Mouse (Mus musculus): Measurements from ENCODE around the gene Opa1. TPM values are rescaled to one million over a fixed set of nuclear protein-coding genes. Genes with fewer than 3 reads are reported as not detected.

Opa1 gene
- polyA plus RNA-seq, 1 experiment from 2014 or later = 38.2 TPM

Other genes with a start within 250 kb of the Opa1 start
- 0.65 and 0.91 TPM in 2 replicates for gene Atp13a5, start 200.6 kb upstream of the Opa1 start, polyA plus RNA-seq (2015; fragmentation: Nextera tagmentation; extraction: Ambion mirVana)
- 0.43 and 0.99 TPM in 2 replicates for gene Atp13a4, start 34.5 kb upstream of the Opa1 start, polyA plus RNA-seq (2015; fragmentation: Nextera tagmentation; extraction: Ambion mirVana)

Measured in neural tube, embryonic 13.5 days (tissue).